Mouse (Mus musculus) thymus, adult 2 months (tissue): Measurements from ENCODE around the gene Gm3029.
"Not testable (repeated sequence)": the region's sequence is repeated elsewhere in the genome, so short reads cannot be mapped to it uniquely, and the experiment has no call there.

Experiments used
- CTCF ChIP-seq: fragments of 200-500 bp; IDR thresholded peaks from 2 replicates; pipeline ENCODE4 v1.5.1; 2012; ENCODE audit warnings: mild to moderate bottlenecking, control low read depth, low read length, moderate library complexity, borderline replicate concordance; ENCODE audit not compliant: control insufficient read depth, poor library complexity, insufficient read depth; ENCODE audit errors: extremely low read depth
- POLR2A ChIP-seq: fragments of 200-500 bp; IDR thresholded peaks from 2 replicates; pipeline ENCODE4 v1.6.1; 2012; ENCODE audit warnings: mild to moderate bottlenecking, low read length, control low read depth, moderate library complexity; ENCODE audit not compliant: control insufficient read depth, poor library complexity, insufficient read depth; ENCODE audit errors: extremely low read depth

GRCm38 (mm10) chr14:3883872-3884271 is 47.7 kb upstream of the Gm3029 start, which contains the start of gene Gm2916:
- TF ChIP-seq POLR2A, CTCF: not testable (repeated sequence)
